Mouse (Mus musculus) urinary bladder, postnatal 10 days (tissue): ENCODE measurements around the gene Resp18.

Experiments used
- DNase-seq: peaks from one replicate; pipeline ENCODE4 v3.0.0; 2022; ENCODE audit warnings: low spot score

Resp18 gene

DNA sequence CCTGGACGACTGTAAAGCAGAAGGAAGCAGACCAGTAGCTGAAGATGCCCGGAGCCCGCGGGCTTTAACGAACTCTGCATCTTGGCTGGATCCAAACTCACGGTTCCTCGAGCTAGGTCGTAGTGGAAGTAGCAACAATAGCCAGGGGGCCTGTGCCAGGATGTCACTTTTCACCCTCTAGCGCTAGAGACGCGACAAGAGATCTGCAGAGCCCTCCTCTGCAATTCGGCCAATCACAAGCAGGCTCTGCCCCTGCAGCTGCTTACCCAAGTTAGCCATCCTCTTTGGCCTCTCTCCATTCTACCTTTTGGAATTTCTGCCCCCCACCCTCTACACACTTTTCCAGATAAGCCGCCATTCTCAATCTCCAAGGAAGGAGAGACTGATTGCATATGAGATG lies at the start of gene Resp18:
Gene Resp18, minus strand, starts transcription at position 188 of the 400 bp plus-strand sequence.
- DNase-seq: no peak

DNA sequence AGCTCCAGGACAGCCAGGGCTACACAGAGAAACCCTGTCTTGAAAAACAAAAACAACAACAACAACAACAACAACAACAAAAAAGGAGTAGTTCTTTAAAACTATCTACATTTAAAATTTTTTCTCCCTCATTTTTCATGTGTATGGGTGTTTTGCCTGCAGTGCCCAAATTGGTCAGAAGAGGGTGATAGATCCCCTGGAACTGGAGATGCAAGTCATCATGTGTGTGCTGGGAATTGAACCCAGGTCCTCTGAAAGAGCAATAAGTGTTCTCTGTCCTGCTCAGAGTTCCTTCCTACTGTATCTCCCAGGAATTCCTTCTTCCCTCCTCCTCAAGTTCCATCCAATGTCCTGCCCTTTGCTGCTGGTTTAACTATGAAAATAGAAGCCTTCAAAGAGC lies 49.2 kb upstream of the Resp18 start:
- DNase-seq: no peak

DNA sequence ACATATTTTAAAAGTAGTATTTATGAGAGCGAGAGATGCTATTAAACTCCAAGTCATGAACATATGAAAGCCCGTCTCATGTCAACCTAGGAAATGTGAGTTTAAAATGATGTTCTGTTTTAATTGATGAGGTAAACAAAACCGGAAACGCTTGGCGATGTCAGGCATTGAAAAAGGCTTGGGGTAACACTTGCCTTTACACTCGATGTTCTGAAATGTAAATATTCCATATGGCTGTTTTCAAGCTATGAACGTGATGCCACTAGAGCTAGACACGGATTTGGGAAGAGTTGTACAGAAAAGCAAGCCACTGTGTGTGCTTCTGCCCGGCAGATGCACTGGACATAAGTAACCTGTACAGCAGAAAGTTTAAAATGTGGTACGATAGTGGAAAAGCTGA lies 41.0 kb upstream of the Resp18 start:
- DNase-seq: no peak

DNA sequence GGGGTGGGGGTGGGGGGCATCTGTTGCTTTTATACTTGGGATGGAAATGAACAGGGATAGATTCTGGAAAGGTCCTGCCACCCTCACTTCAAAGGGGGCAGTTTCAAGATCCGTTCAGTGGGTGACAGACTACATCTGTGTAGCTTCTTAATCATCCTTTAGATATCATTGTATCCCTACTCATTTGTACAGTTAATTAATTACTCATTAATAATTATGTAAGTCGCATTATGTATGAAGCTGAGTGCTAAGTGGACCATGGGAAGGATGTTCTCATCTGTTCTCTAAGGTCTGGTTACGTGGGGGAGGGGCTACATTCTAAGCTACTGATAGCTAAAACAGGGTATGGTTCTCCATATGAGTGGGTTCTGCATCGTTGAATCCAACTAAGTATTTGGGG lies 40.5 kb upstream of the Resp18 start:
- no peak for DNase-seq

DNA sequence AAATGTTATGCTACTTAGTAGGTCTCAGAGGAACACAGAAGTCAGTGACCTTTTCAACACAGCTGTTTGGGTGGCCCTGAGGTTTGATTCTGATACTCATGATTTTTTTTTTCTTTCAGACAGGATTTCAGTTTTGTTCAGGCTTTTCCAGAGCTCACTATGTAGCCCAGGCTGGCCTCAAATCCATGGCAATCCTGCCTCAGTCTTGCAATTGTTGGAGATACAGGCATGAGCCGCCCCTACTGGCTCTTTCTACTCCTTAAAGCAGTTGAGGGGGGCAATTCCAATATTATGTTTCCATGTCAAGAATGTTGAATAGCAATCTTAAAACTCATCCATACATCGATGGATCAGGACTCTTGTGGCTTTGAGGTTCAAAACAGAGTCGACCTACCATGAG lies 40.1 kb upstream of the Resp18 start:
- no peak for DNase-seq

DNA sequence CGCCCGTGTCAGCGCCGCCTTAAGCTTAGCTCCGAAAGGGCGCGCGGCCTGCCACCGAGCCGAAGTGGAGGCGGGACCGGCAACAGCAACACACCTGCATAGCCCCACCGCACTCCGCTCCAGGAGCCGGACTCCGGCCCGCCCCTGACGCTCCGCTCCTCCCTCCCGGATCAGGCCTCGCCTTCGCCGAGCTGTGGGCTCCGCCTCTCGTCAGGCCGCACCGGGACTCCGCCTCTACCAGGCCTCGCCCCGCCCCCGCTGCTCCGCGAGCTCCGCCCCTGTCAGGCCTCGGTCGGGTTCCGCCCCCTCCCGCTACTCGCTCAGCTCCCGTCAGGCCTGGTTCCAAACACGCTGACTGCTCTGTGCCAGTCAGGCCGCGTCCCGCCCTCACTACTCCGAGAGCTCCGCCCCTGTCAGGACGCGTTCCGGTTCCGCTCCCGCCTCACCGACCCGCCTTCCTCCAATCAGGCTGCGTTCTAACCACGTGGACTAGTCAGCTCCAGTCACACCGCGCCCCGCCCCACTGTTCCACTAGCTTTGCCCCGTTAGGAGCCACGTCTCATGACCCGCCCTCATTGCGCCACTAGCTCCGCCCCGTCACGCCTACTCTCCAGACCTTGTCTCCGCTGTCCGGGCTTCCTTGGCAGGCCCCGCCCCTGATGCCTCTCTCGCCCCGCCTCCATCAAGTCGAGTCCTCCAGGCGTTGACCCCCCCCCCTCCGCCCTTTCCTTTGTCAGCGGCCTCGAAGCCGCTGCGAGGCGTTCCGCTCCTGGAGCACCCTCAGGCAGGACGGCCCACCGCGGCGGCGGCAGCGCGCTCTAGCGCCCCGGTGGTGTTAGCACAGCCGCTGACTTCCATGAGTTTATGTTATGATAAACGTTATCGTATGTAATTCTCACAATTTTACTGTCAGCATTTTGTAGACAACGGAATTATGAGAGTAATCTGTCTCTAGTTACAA lies 39.3 kb upstream of the Resp18 start, which contains the start of gene Dnpep:
Gene Dnpep, minus strand, starts transcription at position 750 of the 961 bp plus-strand sequence.
- DNase-seq: peak; percentile 100

DNA sequence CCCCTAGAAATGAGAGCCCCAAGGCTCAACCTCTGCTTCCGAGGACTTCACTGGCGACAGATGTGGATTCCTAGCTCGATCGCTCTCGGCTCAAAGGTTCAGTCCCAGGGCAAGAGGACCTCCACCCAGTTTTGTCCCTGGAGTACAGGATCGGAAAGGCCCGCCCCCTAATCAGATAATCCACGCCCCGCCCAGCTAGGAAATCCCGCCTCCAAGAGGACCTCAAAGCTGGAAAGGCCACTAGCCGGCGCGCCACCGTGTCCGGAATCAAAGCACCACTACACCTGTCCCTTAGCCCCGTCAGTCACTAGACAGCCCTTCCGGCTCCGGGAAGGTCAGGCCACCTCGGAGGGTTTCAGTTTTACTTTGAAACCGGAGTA lies 38.6 kb upstream of the Resp18 start:
- peak; percentile 59 for DNase-seq

DNA sequence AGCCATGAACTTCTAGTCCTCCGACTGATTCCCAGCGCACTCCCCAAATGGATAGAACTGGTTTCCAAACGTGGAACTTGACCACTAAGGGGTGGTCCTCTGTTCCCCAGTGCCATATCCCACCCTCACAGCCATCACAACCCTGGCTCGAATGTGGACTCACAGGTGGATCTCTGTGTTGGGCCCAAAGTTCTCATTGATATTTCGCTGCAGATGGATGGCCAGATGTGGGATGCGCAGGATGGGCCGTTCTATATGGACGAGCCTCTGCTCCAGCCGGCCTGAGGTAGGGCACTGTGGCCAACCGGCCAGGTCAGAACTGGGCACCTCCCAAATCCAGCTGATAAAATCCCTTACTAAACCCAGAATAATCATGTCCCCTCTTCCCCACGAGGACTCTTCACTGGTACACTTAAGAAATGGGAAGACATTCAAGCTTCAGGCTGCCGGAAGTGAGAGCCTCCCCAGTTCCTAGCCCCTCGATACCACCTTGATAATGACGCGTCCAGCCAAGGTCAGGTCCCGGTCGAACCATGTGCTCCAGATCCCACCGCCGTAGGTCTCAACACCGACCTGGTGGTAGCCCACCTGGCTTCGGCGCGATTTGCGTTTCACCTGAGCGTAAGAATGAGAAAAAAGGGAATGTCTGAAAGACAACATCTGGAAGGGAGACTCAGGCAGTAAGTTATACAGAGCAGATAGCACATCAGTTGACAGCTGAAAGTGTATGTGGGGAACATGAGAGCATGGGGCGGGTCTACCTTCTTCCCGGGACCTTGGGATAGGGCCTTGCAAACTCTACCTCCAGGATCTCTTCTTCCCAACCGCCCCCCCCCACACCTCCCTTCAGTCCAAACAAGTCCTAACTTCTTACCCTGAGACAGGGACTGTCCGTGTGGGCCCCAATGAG lies 37.5 kb upstream of the Resp18 start:
- no peak for DNase-seq

DNA sequence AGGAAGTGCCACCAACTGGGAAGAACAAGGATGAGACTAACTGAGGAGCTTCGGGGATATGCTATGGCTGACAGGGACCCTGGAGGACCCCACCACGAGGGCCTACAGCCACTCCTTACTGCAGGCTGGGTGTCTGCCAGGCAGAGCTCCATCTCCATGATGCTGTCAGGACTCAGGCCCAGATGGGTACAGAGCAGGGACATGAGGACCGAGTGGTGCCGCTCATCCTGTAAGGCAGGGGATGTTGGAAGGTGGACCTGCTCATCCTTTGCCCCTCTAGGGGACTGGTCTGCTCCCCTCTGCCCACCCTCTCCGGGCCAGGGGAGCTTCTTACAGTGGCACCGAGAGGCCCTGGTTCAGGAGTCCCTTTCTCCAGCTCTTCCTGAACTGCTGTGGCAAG lies 36.8 kb upstream of the Resp18 start:
- DNase-seq: no peak

DNA sequence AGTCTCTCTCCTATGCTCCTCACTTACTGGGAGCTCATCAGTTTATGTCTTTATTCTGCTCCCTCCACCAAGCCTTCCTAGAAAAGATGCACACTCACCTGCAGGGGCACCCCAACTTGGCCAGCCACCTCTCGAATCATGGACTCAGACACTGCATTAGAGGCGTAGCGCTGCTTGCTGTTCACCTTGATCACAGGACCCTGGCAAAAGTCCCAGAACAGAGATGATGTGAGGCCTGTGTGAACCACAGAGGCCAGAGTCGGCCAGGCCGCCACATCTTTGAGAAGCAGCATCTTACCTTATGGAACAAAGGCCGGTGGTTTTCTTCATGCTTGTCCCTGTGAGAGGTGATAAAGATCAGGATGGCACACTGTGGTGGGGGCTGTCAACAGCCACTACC lies 33.5 kb upstream of the Resp18 start:
- no peak for DNase-seq

DNA sequence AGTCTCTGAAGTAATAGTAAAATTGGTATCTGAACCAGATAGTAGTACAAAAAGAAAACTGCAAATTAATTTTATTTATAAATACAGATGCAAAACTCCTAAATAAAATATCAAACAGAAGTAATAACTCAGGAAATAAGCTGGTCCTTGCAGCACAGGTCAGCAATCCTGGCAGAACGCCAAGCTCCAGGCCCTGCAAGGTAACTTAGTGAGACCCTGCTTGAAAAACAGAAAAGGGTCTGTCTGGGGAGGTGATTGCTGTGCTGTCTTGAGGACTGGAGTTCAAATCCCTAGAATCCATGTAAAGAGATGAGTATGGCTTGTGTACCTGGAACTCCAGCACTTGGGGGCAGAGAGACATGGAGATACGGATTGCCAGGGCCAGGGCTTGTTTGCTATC lies 26.4 kb upstream of the Resp18 start:
- DNase-seq: no peak

DNA sequence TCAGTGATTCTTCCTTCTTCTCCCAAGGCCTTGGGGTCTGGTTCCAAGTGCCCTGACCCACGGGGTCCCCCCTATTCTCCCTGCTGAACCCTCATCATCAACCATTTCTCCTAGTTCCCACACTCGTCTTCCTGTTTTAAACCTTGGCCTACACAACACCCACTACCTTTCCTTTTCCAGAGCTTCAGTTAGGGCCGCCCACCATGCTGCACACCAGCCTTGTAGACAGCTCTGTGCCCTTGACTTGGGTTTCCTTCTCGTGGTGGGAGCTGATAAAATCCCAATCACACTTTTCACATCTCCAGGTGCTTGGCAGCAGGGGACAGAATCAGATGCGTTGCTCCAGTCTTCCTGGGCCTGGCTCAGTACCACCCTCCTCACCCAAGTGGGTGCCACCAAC lies 16.1 kb upstream of the Resp18 start:
- no peak for DNase-seq

DNA sequence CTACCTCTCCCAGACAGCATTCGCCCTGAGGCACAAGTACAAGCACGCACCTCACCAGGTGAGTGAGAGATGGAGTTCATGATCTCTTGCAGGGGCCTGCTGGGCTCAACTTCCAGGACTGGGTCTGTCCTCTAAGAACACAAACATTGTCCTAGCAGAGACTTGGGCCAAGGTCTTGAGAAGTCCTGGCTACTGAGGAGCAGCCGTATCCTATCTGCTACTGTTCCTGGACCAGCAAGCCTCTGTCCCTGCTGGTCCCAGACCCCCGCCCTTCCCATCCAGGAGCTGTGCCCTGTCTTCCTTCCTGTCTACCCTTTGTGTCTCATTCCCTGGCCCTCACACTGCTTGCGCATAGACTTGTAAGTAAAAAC lies 15.1 kb upstream of the Resp18 start:
- no peak for DNase-seq

DNA sequence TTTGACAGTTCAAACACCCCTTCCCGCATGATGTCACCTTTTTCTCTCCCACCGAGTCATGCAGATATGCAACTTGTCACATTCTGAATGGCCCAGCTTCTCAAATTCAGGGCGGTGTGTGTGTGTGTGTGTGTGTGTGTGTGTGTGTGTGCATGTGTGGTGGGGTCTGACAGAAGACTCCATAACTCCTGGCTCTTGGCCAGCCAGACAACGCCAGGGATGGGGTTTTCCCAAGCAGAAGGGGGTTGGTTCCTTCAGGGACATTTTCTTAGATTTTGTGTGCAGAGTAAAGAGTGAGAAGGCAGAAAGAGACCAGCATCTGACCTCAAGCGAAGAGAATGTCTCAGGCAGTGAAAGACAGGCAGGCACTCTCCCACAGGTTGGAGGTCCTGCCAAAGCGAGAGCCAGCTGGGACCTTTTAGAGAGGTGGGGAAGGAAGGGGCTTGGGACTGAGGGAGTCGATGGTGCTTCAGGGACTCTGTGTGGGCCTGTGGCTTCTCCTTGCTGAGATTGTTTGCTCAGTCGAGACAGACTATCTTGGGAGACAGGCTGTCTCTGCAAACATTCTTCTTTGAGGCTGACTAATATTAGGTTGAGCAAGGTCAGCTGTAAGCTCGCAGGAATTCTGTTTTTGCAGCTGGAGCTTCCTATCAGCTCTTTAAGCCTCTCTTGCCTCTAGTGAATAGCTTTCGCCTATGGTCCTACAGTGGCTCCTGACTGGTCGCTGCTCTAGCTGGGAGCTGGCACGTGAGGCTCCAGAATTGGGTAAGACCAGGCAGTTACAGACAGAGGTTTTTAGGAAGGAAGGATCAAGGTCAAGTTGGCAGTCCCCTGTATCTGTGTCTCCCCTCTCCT lies 14.5 kb upstream of the Resp18 start:
- no peak for DNase-seq

DNA sequence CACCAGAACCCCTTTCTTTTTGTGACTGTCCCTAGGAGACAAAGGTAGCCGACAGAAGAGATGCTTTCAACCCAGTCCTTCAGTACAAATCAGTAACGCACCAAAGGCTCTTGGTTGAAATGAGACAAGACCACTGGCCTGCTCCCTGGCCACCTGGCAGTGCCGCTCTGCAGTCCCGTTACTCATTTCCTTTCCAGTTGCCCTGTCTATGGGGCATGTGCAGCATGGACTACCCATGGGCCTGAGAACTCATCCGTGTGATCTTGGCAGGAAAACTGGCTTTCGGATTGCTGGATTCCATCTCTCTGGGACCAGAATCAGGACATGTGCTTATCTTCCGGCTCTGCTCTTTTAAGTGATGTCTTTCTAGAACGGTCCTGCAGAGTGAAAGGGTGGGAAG lies 13.1 kb upstream of the Resp18 start:
- DNase-seq: no peak

DNA sequence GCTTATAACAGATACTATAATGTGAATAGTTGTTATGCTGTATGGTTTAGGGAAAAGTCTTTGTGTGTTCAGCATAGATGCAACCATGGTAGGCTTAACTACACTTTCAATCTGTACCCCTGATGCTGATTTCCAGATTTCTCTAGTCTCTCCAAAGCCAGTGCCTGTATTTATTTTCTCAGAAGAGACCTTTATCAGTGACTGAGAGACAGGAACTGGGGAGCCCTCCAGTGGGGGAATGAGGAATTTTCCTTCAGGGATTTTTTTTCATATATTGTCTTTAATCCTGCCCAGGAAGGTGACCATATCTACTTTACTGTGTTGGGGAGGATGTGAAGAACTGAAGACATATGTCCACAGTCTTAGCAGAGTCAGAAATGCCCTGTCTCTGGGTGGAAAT lies 12.4 kb upstream of the Resp18 start:
- DNase-seq: no peak

DNA sequence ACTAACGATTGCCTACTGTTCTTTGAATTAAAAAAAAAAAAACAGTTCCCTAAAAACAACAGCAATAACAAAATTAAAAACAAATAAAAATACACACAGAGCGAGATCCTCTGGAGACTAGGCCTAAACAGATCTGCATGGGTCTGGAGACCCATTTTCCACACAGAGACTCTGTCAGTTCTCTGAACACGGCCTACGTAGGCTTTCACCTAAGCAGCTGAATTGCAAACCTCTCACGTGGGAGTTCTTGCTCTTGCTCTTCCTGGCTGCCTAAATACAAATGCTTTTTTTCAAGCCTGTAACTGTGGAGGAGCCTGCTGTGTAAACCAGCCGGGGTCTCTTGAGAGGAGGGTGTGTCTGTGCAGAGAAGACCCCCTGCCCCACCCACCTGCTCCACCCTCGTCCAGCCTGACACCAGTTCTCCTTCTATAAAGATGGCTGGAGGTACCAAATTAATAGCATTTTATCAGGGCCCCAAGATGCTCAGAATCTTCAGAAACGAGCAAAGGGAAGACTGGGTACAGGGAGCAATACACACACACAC lies 11.7 kb upstream of the Resp18 start:
- DNase-seq: no peak

DNA sequence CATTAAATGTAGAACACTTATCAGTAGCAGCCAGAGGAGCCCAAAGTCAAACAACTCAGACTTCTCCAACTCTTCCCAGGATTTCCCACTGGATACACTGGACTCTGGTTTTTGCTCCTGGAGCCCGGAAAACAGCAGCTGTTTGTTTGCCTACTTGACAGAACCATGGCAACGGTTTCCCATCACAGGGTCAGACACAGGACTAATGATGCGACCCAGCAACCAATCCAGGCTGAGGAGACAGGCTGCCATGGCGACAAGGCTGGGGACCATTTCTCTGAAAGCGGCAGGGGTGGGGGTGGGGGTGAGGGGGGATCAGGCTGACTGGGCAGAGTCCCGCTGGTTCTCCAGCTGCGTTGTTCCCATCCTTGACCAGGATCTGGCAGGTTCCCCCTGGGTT lies 11.2 kb upstream of the Resp18 start:
- no peak for DNase-seq

DNA sequence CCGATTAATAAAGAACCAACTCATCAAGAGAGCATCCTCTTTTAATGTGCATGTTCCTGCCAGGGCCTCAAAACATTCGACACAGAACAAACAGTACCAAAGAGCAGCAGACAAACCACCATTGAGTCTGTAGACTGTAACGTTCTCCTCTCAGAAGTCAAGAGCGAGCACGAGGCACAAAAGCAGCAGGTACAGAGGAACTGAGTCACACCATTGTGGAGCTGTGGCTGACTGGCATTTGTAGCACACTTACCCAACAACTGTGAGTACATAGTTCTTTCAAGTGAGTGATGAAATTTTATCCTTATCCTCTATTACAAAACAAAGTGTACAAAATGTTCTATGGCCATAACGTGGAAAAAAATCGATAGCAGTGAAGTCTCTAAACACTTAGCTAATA lies 6.7 kb upstream of the Resp18 start:
- no peak for DNase-seq

DNA sequence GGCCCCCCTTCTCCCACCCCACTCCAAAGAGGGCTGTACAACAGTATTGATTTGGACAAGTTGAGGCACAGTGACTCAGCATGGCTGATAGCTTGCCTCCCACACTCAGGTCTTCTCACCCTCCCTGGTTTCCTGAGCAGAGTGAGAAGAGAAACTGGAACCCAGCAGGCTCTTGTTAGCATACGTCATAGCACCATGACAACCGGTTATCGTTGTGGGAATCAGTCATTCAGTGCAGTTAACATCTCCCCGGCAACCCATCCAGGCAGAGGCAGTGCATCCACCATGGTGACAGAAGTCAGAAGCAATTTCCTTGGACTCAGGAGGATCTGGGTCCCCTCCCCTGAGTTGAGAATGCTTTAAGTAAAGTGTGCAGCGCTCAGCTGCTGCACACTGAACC lies 4.8 kb upstream of the Resp18 start:
- DNase-seq: no peak
